Mouse (Mus musculus): ENCODE measurements at regions not wholly inside any gene's neighbourhood (a gene's known extent, or its start where the extent isn't known, plus 50 kb on each side); places are given as distances from the start of the nearest gene placed in this dataset.

GRCm38 (mm10) chr2:57698659-57699061 lies 299.0 kb upstream of the Galnt5 start:
- peak; percentile 94 for DNase-seq (ENCODE audit: low read depth)

DNA sequence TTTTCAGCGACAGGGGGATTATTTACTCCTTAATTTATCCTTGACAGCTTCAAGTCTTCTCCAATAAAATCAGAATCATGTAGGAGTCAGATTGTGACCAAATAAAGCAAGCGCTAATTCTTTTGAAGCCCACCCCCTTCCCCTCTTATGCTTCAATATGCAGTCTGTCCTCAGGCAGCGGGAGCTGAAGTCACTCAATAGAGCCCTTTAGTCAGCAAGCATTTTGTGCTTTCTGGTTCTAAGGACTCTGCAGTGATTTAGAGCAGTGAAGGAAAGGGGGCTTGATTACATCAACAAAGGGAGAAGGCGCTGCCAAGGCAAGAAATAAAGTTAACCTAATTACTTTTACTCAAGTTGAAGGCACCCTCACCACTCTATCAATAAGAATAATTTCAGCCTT lies 298.5 kb upstream of the Galnt5 start:
- DNase-seq (ENCODE audit: low read depth): peak; percentile 75
- TF ChIP-seq POLR2A (IDR thresholded peaks at IDR 0.05; ENCODE audit: borderline replicate concordance, extremely low read depth, insufficient read depth, insufficient read length, poor library complexity, severe bottlenecking) (no peak), CTCF (IDR thresholded peaks at IDR 0.05; ENCODE audit: borderline replicate concordance, extremely low read depth, insufficient read depth, insufficient read length) (no peak)

More at GRCm38 (mm10) chr2:57698659-57699061, 299.0 kb upstream of the Galnt5 start:
- TF ChIP-seq POLR2A (IDR thresholded peaks at IDR 0.05; ENCODE audit: borderline replicate concordance, extremely low read depth, insufficient read depth, insufficient read length, poor library complexity, severe bottlenecking) (no peak), CTCF (IDR thresholded peaks at IDR 0.05; ENCODE audit: borderline replicate concordance, extremely low read depth, insufficient read depth, insufficient read length) (peak; percentile 81)

DNA sequence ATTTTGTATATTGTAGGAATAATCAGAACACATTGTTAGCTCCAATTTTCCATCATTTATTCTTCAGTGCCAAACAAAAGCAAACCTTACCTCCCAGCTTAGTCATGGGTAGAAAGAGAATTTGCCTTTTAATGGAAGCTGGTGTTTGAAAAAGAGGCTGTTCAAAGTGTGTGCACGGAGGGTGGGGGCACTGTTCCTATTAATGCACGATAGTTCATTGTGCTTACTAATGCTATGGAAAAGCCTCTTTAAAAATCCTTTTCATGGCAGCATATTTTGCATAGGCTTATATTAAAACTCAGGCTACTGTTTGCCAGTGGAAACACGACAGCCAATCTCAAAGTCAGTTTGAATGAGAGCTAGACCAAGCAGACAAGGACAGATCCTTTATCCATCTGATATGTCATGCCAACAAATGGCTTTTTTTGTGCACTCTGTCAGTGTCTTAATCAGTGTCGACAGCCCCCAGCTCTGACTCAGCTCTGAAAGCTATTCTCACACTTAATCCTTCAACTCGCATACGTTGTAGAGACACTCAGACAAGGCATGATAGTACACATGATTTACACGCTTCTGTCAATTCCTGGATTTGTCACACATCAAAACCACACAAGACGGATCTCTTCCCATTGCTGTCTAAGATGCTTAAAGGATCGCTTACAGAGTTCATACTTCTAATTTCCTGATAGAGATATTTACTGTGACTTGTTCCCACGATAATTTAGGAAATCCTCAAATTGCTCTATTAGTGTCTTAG lies 280.8 kb upstream of the Galnt5 start:
- DNase-seq (ENCODE audit: low read depth): peak; percentile 76
- TF ChIP-seq POLR2A (IDR thresholded peaks at IDR 0.05; ENCODE audit: borderline replicate concordance, extremely low read depth, insufficient read depth, insufficient read length, poor library complexity, severe bottlenecking): no peak
- TF ChIP-seq CTCF (IDR thresholded peaks at IDR 0.05; ENCODE audit: borderline replicate concordance, extremely low read depth, insufficient read depth, insufficient read length): no peak

Measured in brain, embryonic 14.5 days (tissue).